9 mouse cellular contexts compared by ENCODE assay signal in genomic region chr12:33035719-33036521, GRCm38 (mm10). TPM values are rescaled to one million over a fixed set of nuclear protein-coding genes. Genes with fewer than 3 reads are reported as not detected.
DNase-seq lines count a peak whose midpoint lies in the region; ATAC-seq and TF ChIP-seq lines count a peak whose summit lies in the region.
"Had no signal": no experiment of that assay in that cellular context is flagged by ENCODE, and none has a peak within 500 bp of the region (broad histone marks: within the 10 kb centered on the region; RNA-seq: fewer than 3 reads in every experiment).

No protein-coding gene starts in this region.

- H3K4me2 ChIP-seq in forebrain, embryonic 12.5 days, result peak overlapping the region; percentile 42

- no peaks in the 10 kb centered on the region for H3K36me3 ChIP-seq in thymus, adult 2 months (ENCODE audit: control insufficient read depth, insufficient read depth, low read length)
- H3K36me3 ChIP-seq in forebrain, embryonic 12.5 days (replicated peaks), result no peaks in the 10 kb centered on the region

- TF ChIP-seq CTCF in thymus, adult 2 months (IDR thresholded peaks at IDR 0.05; ENCODE audit: borderline replicate concordance, control insufficient read depth, extremely low read depth, insufficient read depth, low read length, poor library complexity), result no peak
- no peak for TF ChIP-seq CTCF in layer of hippocampus, adult 2 months (conservative IDR thresholded peaks at IDR 0.05)

- peak; percentile 94 for ATAC-seq in forebrain, embryonic 12.5 days (ENCODE audit: low FRiP score)

- no peaks in the 10 kb centered on the region; the same call in 1 of the 2 replicates for H3K27me3 ChIP-seq in thymus, adult 2 months (ENCODE audit: control insufficient read depth, insufficient read depth, low read length)
- H3K27me3 ChIP-seq in forebrain, embryonic 12.5 days, result peaks cover 71% of the 10 kb centered on the region

- no peak for TF ChIP-seq POLR2A in thymus, adult 2 months (IDR thresholded peaks at IDR 0.05; ENCODE audit: control insufficient read depth, extremely low read depth, insufficient read depth, low read length, poor library complexity)

- no peaks in the 10 kb centered on the region for H3K9me3 ChIP-seq in forebrain, embryonic 12.5 days

- 14% methylated on average over 21 of the region's 21 CpGs for WGBS in thymus, adult 2 months
- 15% methylated on average over 21 of the region's 21 CpGs for WGBS in forebrain, embryonic 12.5 days

- peaks cover 22% of the 10 kb centered on the region for H3K4me1 ChIP-seq in thymus, adult 2 months (replicated peaks; ENCODE audit: control insufficient read depth, insufficient read depth, low read length)
- peaks cover 25% of the 10 kb centered on the region for H3K4me1 ChIP-seq in forebrain, embryonic 12.5 days

- no peak overlapping the region for H3K27ac ChIP-seq in thymus, adult 2 months (ENCODE audit: control insufficient read depth, insufficient read depth, low read length)
- peak overlapping the region; percentile 79 for H3K27ac ChIP-seq in forebrain, embryonic 12.5 days
- H3K27ac ChIP-seq in layer of hippocampus, adult 2 months, result peak overlapping the region; percentile 73

- peak; percentile 14 for DNase-seq in thymus, adult 2 months
- DNase-seq in thymus, postnatal 25 days, result no peak
- DNase-seq in heart, postnatal 10 days, result peak; percentile 65 to 67
- peak; percentile 71 to 83 for DNase-seq in layer of hippocampus, adult 2 months (ENCODE audit: low spot score in 2 of 2)
- peak; percentile 59 for DNase-seq in lung, postnatal 14 days
- peak; percentile 86 for DNase-seq in right cerebral cortex, postnatal 14 days
- no peak for DNase-seq in spleen, postnatal 4 days (ENCODE audit: low spot score in 2 of 2)

- H3K9ac ChIP-seq in forebrain, embryonic 12.5 days, result no peak overlapping the region

- intact Hi-C loops in heart, postnatal 10 days (cut with DNase I), result no loop called here

- H3K4me3 ChIP-seq in thymus, adult 2 months (ENCODE audit: control insufficient read depth, insufficient read depth, low read length), result no peak overlapping the region
- H3K4me3 ChIP-seq in forebrain, embryonic 12.5 days (replicated peaks), result no peak overlapping the region
- peak overlapping the region; percentile 31; the same call in 1 of the 2 replicates for H3K4me3 ChIP-seq in layer of hippocampus, adult 2 months
- H3K4me3 ChIP-seq: megakaryocyte, embryonic 14.5 days had no signal

RNA-seq across cellular contexts. Expression of gene Cdhr3, which starts 56.8 kb away (rescaled TPM):
- 0.38 and 0.40 TPM in 2 replicates for polyA plus RNA-seq in thymus, adult 2 months (2012; rRNA removed)
- 0.13 and 0.18 TPM in 2 replicates for polyA plus RNA-seq in forebrain, embryonic 12.5 days (2016; fragmentation: Nextera tagmentation; extraction: Ambion mirVana)
- total RNA-seq in heart, postnatal 10 days (2021), result under 1 TPM in 1 of 2 experiments, not detected in 1; 0.77 TPM
- 1 to 10 TPM; 2.1 to 2.7 TPM for total RNA-seq in layer of hippocampus, adult 2 months (2021)

Comparison
In these comparisons a context has a peak if more than half of its experiments do, and no peak if none do; other contexts are left out.
1. DNase-seq: peak in thymus, adult 2 months (single experiment), heart, postnatal 10 days (2 of 2), layer of hippocampus, adult 2 months (2 of 2), lung, postnatal 14 days (single experiment) and right cerebral cortex, postnatal 14 days (single experiment); none in thymus, postnatal 25 days (single experiment) and spleen, postnatal 4 days (0 of 2).